Mouse (Mus musculus) erythroblast, embryonic 14.5 days (primary cell): ENCODE measurements around the gene 1700067K01Rik.

Source experiments
- GATA1 ChIP-seq: IDR thresholded peaks from 2 replicates; pipeline ENCODE4 v1.6.1; 2012; ENCODE audit warnings: low read length, inconsistent platforms, mixed read lengths
- TAL1 ChIP-seq: IDR thresholded peaks from 3 replicates; pipeline ENCODE4 v1.6.1; 2012; ENCODE audit warnings: low read length, inconsistent platforms, mixed read lengths

DNA sequence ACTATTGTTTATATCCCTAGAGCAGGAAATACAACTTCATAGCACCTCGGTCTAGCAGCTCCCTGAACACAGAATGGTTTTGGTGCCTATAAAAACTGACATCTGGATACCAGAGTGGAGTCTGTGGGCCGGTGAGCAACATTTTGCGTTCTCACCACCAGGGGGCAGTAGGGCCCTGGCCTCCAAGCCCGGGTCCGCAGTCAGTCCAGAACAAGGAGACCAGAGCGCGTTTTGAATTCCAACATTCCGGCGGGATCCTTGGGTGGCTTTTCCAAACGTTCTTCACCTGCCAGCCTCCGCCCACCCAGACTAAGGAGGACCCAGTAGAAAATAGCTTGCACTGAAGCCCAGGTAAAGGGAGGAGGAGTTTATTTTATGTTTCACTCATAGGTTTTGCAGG is 8.6 kb downstream of the 1700067K01Rik start:
- TF ChIP-seq GATA1 (no peak), TAL1 (no peak)
